Mouse (Mus musculus) MEL (cell line): ENCODE results near the gene Mylk.

Experiments
- CTCF ChIP-seq, 3 experiments: IDR thresholded peaks in 2 of 3; conservative IDR thresholded peaks in 1 of 3; 2 replicates each; pipeline ENCODE4 v1.5.1; 2011 to 2012; ENCODE audit warnings: low read length in 3 of 3, low read depth in 2 of 3, mild to moderate bottlenecking in 2 of 3, improper control_type of control experiment in 1 of 3, inconsistent platforms in 1 of 3, mixed read lengths in 1 of 3, moderate library complexity in 1 of 3; ENCODE audit not compliant: control insufficient read depth in 1 of 3, insufficient read depth in 1 of 3, poor library complexity in 1 of 3, severe bottlenecking in 1 of 3
- EP300 ChIP-seq, 2 experiments: IDR thresholded peaks; 2 replicates each; pipeline ENCODE4 v1.6.1; 2011; ENCODE audit warnings: improper control_type of control experiment in 2 of 2, low read length in 2 of 2, low read depth in 1 of 2, mild to moderate bottlenecking in 1 of 2
- GABPA ChIP-seq: IDR thresholded peaks from 2 replicates; pipeline ENCODE4 v1.6.1; 2012; ENCODE audit warnings: low read depth, mild to moderate bottlenecking, inconsistent platforms, low read length, improper control_type of control experiment, moderate library complexity
- HCFC1 ChIP-seq: IDR thresholded peaks from 2 replicates; pipeline ENCODE4 v1.6.1; 2012; ENCODE audit warnings: low read depth, mild to moderate bottlenecking, inconsistent platforms, low read length, improper control_type of control experiment, moderate library complexity
- MAZ ChIP-seq: IDR thresholded peaks from 2 replicates; pipeline ENCODE4 v1.6.1; 2012; ENCODE audit warnings: low read depth, mild to moderate bottlenecking, inconsistent platforms, low read length, improper control_type of control experiment
- MXI1 ChIP-seq: IDR thresholded peaks from 2 replicates; pipeline ENCODE4 v1.6.1; 2011; ENCODE audit warnings: mild to moderate bottlenecking, low read depth, low read length, improper control_type of control experiment
- POLR2A ChIP-seq, 2 experiments: IDR thresholded peaks; 2 replicates each; pipeline ENCODE4 v1.6.1; 2011 to 2012; ENCODE audit warnings: low read length in 2 of 2, mild to moderate bottlenecking in 2 of 2, control low read depth in 1 of 2, improper control_type of control experiment in 1 of 2, low read depth in 1 of 2, moderate library complexity in 1 of 2; ENCODE audit not compliant: control insufficient read depth in 1 of 2, insufficient read depth in 1 of 2, poor library complexity in 1 of 2
- TCF12 ChIP-seq: IDR thresholded peaks from 2 replicates; pipeline ENCODE4 v1.6.1; 2014; ENCODE audit warnings: low read depth, mild to moderate bottlenecking, inconsistent platforms, low read length, improper control_type of control experiment, moderate library complexity
- UBTF ChIP-seq: IDR thresholded peaks from 2 replicates; pipeline ENCODE4 v1.6.1; 2012; ENCODE audit warnings: low read depth, mild to moderate bottlenecking, inconsistent platforms, low read length, improper control_type of control experiment, moderate library complexity, borderline replicate concordance; ENCODE audit not compliant: insufficient read depth
- USF1 ChIP-seq: IDR thresholded peaks from 2 replicates; pipeline ENCODE4 v1.6.1; 2014; ENCODE audit warnings: low read depth, mild to moderate bottlenecking, inconsistent platforms, low read length, improper control_type of control experiment, moderate library complexity
- ZNF384 ChIP-seq: IDR thresholded peaks from 2 replicates; pipeline ENCODE4 v1.6.1; 2012; ENCODE audit warnings: low read depth, mild to moderate bottlenecking, inconsistent platforms, low read length, improper control_type of control experiment

- no peak for TF ChIP-seq USF1
- TF ChIP-seq HCFC1, result no peak
- TF ChIP-seq CTCF (IDR thresholded peaks at IDR 0.05 in 2 of 3, conservative IDR thresholded peaks at IDR 0.05 in 1 of 3; ENCODE audit: control insufficient read depth in 1 of 3, insufficient read depth in 1 of 3, low read depth in 2 of 3, low read length in 3 of 3, poor library complexity in 1 of 3, severe bottlenecking in 1 of 3), result no peak
- TF ChIP-seq POLR2A (IDR thresholded peaks at IDR 0.05; ENCODE audit: control insufficient read depth in 1 of 2, insufficient read depth in 1 of 2, low read depth in 1 of 2, low read length in 2 of 2, poor library complexity in 1 of 2), result no peak
- TF ChIP-seq UBTF, result no peak
- no peak for TF ChIP-seq GABPA
- TF ChIP-seq EP300 (IDR thresholded peaks at IDR 0.05; ENCODE audit: low read depth in 1 of 2, low read length in 2 of 2), result no peak
- no peak for TF ChIP-seq MAZ
- no peak for TF ChIP-seq TCF12
- TF ChIP-seq ZNF384, result no peak
- no peak for TF ChIP-seq MXI1
Measured at GRCm38 (mm10) chr16:34958667-34959066, 213.7 kb downstream of the Mylk start.
